Mouse (Mus musculus) erythroblast, embryonic 14.5 days (primary cell): Measurements from ENCODE around the gene Zfand3. TPM values are rescaled to one million over a fixed set of nuclear protein-coding genes. Genes with fewer than 3 reads are reported as not detected.

ENCODE experiments used
- H3K27me3 ChIP-seq: 2 replicates; pipeline ENCODE4 v1.6.1; 2012; ENCODE audit warnings: inconsistent platforms; ENCODE audit not compliant: control insufficient read depth
- H3K36me3 ChIP-seq: 2 replicates; pipeline ENCODE4 v1.6.1; 2012; ENCODE audit warnings: mild to moderate bottlenecking, inconsistent platforms; ENCODE audit not compliant: control insufficient read depth
- H3K4me1 ChIP-seq: 2 replicates; pipeline ENCODE4 v1.6.1; 2012; ENCODE audit warnings: inconsistent platforms; ENCODE audit not compliant: control insufficient read depth
- H3K4me3 ChIP-seq: replicated peaks from 2 replicates; pipeline ENCODE3; 2012; ENCODE audit warnings: moderate library complexity, mild to moderate bottlenecking, inconsistent platforms
- H3K9me3 ChIP-seq: 2 replicates; pipeline ENCODE4 v1.6.1; 2012; ENCODE audit warnings: low read length, inconsistent platforms, mixed read lengths; ENCODE audit not compliant: control insufficient read depth
- GATA1 ChIP-seq: IDR thresholded peaks from 2 replicates; pipeline ENCODE4 v1.6.1; 2012; ENCODE audit warnings: low read length, inconsistent platforms, mixed read lengths
- TAL1 ChIP-seq: IDR thresholded peaks from 3 replicates; pipeline ENCODE4 v1.6.1; 2012; ENCODE audit warnings: low read length, inconsistent platforms, mixed read lengths
- polyA plus RNA-seq: library from polyadenylated mRNA; stranded (reverse); fragments of >175 nt; gene quantifications from 2 replicates; pipeline ENCODE4 v1.2.3, GENCODE M21; 2012

Gene Zfand3
- polyA plus RNA-seq, 1 experiment, result 9.6 TPM

- Histone ChIP-seq H3K4me3 (no peak overlapping the region), H3K4me1 (peaks cover 9% of the 10 kb centered on the region), H3K36me3 (no peaks in the 10 kb centered on the region), H3K27me3 (no peaks in the 10 kb centered on the region), H3K9me3 (no peaks in the 10 kb centered on the region)
- TF ChIP-seq TAL1, result no peak
- no peak for TF ChIP-seq GATA1
Observed at GRCm38 (mm10) chr17:29994011-29994410, 10.5 kb upstream of the Zfand3 start.

GRCm38 (mm10) chr17:29994459-29994858 is 10.1 kb upstream of the Zfand3 start:
- Histone ChIP-seq H3K36me3 (no peaks in the 10 kb centered on the region), H3K4me1 (peaks cover 4% of the 10 kb centered on the region), H3K9me3 (no peaks in the 10 kb centered on the region), H3K27me3 (no peaks in the 10 kb centered on the region), H3K4me3 (no peak overlapping the region)
- no peak for TF ChIP-seq GATA1
- no peak for TF ChIP-seq TAL1

DNA sequence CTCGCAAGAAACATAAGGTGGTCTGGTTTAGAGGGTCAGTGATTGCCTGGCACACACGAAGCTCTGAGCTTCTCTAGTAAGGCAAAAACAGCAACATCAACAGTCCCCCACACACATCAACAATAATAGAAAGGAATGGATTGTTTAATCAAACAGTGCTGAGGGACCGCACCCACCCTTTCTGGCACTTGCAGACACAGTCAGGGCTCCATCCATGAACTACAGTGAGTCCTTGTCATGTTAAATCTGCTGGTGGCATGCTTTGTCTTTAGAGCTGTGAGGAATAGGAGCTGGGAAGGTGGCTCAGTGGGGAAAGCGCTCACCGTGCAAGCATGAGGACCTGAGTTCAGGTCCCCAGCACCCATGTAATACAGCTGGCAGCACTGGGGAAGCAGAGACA is 8.5 kb upstream of the Zfand3 start:
- H3K27me3 ChIP-seq, result no peaks in the 10 kb centered on the region

GRCm38 (mm10) chr17:29997726-29998125 is 6.8 kb upstream of the Zfand3 start:
- Histone ChIP-seq H3K27me3 (no peaks in the 10 kb centered on the region), H3K36me3 (no peaks in the 10 kb centered on the region), H3K4me3 (no peak overlapping the region), H3K4me1 (no peaks in the 10 kb centered on the region), H3K9me3 (no peaks in the 10 kb centered on the region)
- TF ChIP-seq GATA1 (no peak), TAL1 (no peak)

More for the DNA sequence above, 8.5 kb upstream of the Zfand3 start:
- TF ChIP-seq GATA1 (no peak), TAL1 (no peak)
- H3K9me3 ChIP-seq, result no peaks in the 10 kb centered on the region
- H3K36me3 ChIP-seq, result no peaks in the 10 kb centered on the region
- no peaks in the 10 kb centered on the region for H3K4me1 ChIP-seq
- no peak overlapping the region for H3K4me3 ChIP-seq

DNA sequence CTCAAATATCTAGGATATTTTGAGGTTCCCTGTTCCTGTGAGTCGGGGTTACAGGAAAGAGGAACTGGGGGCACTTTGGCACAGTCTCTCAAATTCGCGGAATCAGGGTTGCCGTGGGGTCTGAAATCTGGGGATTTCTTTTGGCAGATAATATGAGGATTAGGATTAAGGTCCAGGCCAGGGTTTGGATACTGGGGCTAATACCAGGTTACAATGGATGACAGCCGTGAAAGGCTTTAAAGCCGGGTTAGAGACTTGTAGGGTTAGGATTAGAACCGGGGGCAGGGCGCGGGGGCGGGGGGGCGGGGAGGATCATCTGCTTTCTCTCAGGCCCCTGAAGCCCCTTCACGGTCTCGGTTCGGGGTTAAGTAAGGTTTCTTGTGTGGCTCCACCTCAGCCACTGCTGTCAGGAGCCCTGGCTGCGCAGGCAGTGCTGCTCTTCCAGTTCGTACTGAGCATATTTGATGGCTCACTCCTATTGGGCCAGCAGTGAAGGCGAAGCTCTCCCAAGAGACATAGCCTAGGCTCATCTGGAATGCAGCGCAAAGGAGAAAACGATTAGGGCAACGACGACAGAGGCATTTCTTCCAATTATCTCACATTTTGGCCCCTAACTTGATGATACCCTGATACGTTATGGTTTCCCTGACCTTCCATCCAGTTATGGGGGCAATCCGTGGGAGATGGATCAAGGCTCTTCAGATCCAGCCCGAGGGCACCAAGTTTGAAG is 5.8 kb upstream of the Zfand3 start:
- Histone ChIP-seq H3K27me3 (no peaks in the 10 kb centered on the region), H3K9me3 (no peaks in the 10 kb centered on the region), H3K4me1 (peaks cover 8% of the 10 kb centered on the region), H3K4me3 (no peak overlapping the region), H3K36me3 (no peaks in the 10 kb centered on the region)
- no peak for TF ChIP-seq TAL1
- TF ChIP-seq GATA1, result no peak

GRCm38 (mm10) chr17:30005103-30005443 is 540 bp downstream of the Zfand3 start:
- TF ChIP-seq GATA1, result no peak
- TF ChIP-seq TAL1, result no peak
- Histone ChIP-seq H3K36me3 (peaks cover 11% of the 10 kb centered on the region), H3K4me1 (peaks cover 46% of the 10 kb centered on the region), H3K9me3 (no peaks in the 10 kb centered on the region), H3K27me3 (no peaks in the 10 kb centered on the region), H3K4me3 (peak overlapping the region; percentile 92)

- peak overlapping the region; percentile 92 for H3K4me3 ChIP-seq
- peaks cover 14% of the 10 kb centered on the region for H3K36me3 ChIP-seq
- H3K4me1 ChIP-seq, result peaks cover 46% of the 10 kb centered on the region
- H3K9me3 ChIP-seq, result no peaks in the 10 kb centered on the region
- TF ChIP-seq GATA1 (no peak), TAL1 (no peak)
- no peaks in the 10 kb centered on the region for H3K27me3 ChIP-seq
Observed at GRCm38 (mm10) chr17:30005451-30005941, 963 bp downstream of the Zfand3 start.

GRCm38 (mm10) chr17:30006877-30007276 is 2.3 kb downstream of the Zfand3 start:
- peaks cover 46% of the 10 kb centered on the region for H3K4me1 ChIP-seq
- peaks cover 14% of the 10 kb centered on the region for H3K36me3 ChIP-seq
- peak overlapping the region; percentile 35 for H3K4me3 ChIP-seq
- no peak for TF ChIP-seq GATA1
- TF ChIP-seq TAL1, result no peak
- H3K9me3 ChIP-seq, result no peaks in the 10 kb centered on the region
- no peaks in the 10 kb centered on the region for H3K27me3 ChIP-seq

GRCm38 (mm10) chr17:30007883-30008282 is 3.4 kb downstream of the Zfand3 start:
- Histone ChIP-seq H3K4me3 (no peak overlapping the region), H3K27me3 (no peaks in the 10 kb centered on the region), H3K4me1 (peaks cover 46% of the 10 kb centered on the region), H3K9me3 (no peaks in the 10 kb centered on the region), H3K36me3 (peaks cover 17% of the 10 kb centered on the region)
- TF ChIP-seq TAL1, result no peak
- no peak for TF ChIP-seq GATA1
